Mouse (Mus musculus): ENCODE data around the gene Olfr1178. TPM values are rescaled to one million over a fixed set of nuclear protein-coding genes. Genes with fewer than 3 reads are reported as not detected.

Gene Olfr1178
- not detected in 2 replicates for polyA plus RNA-seq (2016; fragmentation: Nextera tagmentation; extraction: Ambion mirVana)

GRCm38 (mm10) chr2:88386762-88387161 lies at the start of gene Olfr1178:
Gene Olfr1178 (plus strand): TSS chr2:88387062.
- Histone ChIP-seq H3K4me1 (no peaks in the 10 kb centered on the region), H3K27ac (replicated peaks) (no peak within 1 kb of the TSS), H3K9me3 (no peaks in the 10 kb centered on the region), H3K4me3 (no peak within 1 kb of the TSS), H3K9ac (replicated peaks) (no peak within 1 kb of the TSS), H3K27me3 (no peaks in the 10 kb centered on the region), H3K36me3 (no peaks in the 10 kb centered on the region), H3K4me2 (replicated peaks) (no peak within 1 kb of the TSS)
- no peak for ATAC-seq (ENCODE audit: low FRiP score, low read depth)
- WGBS: 93% methylated on average over 1 of the region's 1 CpGs

- Histone ChIP-seq H3K4me2 (replicated peaks) (no peak within 1 kb of the TSS), H3K9ac (replicated peaks) (no peak within 1 kb of the TSS), H3K27ac (replicated peaks) (no peak within 1 kb of the TSS), H3K27me3 (no peaks in the 10 kb centered on the region), H3K9me3 (no peaks in the 10 kb centered on the region), H3K4me3 (no peak within 1 kb of the TSS), H3K4me1 (no peaks in the 10 kb centered on the region), H3K36me3 (no peaks in the 10 kb centered on the region)
- 76% methylated on average over 1 of the region's 1 CpGs for WGBS
- ATAC-seq (ENCODE audit: low FRiP score, low read depth): no peak
These were observed 40.5 kb upstream of the Olfr1178 start, which contains the start of gene Olfr1177-ps for GRCm38 (mm10) chr2:88346392-88346791. Gene Olfr1177-ps (minus strand): TSS chr2:88346492.

- no peaks in the 10 kb centered on the region for H3K36me3 ChIP-seq
- ATAC-seq (ENCODE audit: low FRiP score, low read depth): 0 out of 2 replicates have a peak, but pooled peaks have one; percentile 27
- H3K27ac ChIP-seq (replicated peaks): no peak overlapping the region
- no peak overlapping the region for H3K4me2 ChIP-seq (replicated peaks)
- H3K9ac ChIP-seq (replicated peaks): no peak overlapping the region
- WGBS: 2% methylated on average over 2 of the region's 2 CpGs
- no peaks in the 10 kb centered on the region for H3K27me3 ChIP-seq
- H3K9me3 ChIP-seq: no peaks in the 10 kb centered on the region
- no peaks in the 10 kb centered on the region for H3K4me1 ChIP-seq
- no peak overlapping the region for H3K4me3 ChIP-seq
These were observed 30.6 kb upstream of the Olfr1178 start for GRCm38 (mm10) chr2:88356304-88356703.

GRCm38 (mm10) chr2:88406353-88406752 lies 19.5 kb downstream of the Olfr1178 start, which contains the start of gene Olfr1179:
Gene Olfr1179 (minus strand): TSS chr2:88406453.
- H3K4me2 ChIP-seq (replicated peaks): no peak within 1 kb of the TSS
- 89% methylated on average over 3 of the region's 3 CpGs for WGBS
- ATAC-seq (ENCODE audit: low FRiP score, low read depth): no peak
- no peaks in the 10 kb centered on the region for H3K9me3 ChIP-seq
- no peaks in the 10 kb centered on the region for H3K4me1 ChIP-seq
- no peaks in the 10 kb centered on the region for H3K27me3 ChIP-seq
- H3K36me3 ChIP-seq: no peaks in the 10 kb centered on the region
- no peak within 1 kb of the TSS for H3K9ac ChIP-seq (replicated peaks)
- H3K4me3 ChIP-seq: no peak within 1 kb of the TSS
- H3K27ac ChIP-seq (replicated peaks): no peak within 1 kb of the TSS

- 82% methylated on average over 2 of the region's 2 CpGs for WGBS
- H3K36me3 ChIP-seq: no peaks in the 10 kb centered on the region
- H3K4me2 ChIP-seq (replicated peaks): no peak within 1 kb of the TSS
- no peaks in the 10 kb centered on the region for H3K9me3 ChIP-seq
- no peaks in the 10 kb centered on the region for H3K27me3 ChIP-seq
- no peak within 1 kb of the TSS for H3K27ac ChIP-seq (replicated peaks)
- no peaks in the 10 kb centered on the region for H3K4me1 ChIP-seq
- H3K9ac ChIP-seq (replicated peaks): no peak within 1 kb of the TSS
- H3K4me3 ChIP-seq: no peak within 1 kb of the TSS
- ATAC-seq (ENCODE audit: low FRiP score, low read depth): no peak
These were observed 32.2 kb downstream of the Olfr1178 start, which contains the start of gene Olfr1180 for GRCm38 (mm10) chr2:88419051-88419450. Gene Olfr1180 (minus strand): TSS chr2:88419151.

GRCm38 (mm10) chr2:88426071-88426470 lies 39.2 kb downstream of the Olfr1178 start, which contains the start of gene Olfr1181:
Gene Olfr1181 (minus strand): TSS chr2:88426171.
- H3K4me2 ChIP-seq (replicated peaks): no peak within 1 kb of the TSS
- no peaks in the 10 kb centered on the region for H3K4me1 ChIP-seq
- 85% methylated on average over 1 of the region's 1 CpGs for WGBS
- no peaks in the 10 kb centered on the region for H3K9me3 ChIP-seq
- no peak within 1 kb of the TSS for H3K27ac ChIP-seq (replicated peaks)
- ATAC-seq (ENCODE audit: low FRiP score, low read depth): no peak
- H3K9ac ChIP-seq (replicated peaks): no peak within 1 kb of the TSS
- H3K36me3 ChIP-seq: no peaks in the 10 kb centered on the region
- no peak within 1 kb of the TSS for H3K4me3 ChIP-seq
- H3K27me3 ChIP-seq: no peaks in the 10 kb centered on the region

- ATAC-seq (ENCODE audit: low FRiP score, low read depth): no peak
- Histone ChIP-seq H3K4me2 (replicated peaks) (no peak within 1 kb of the TSS), H3K4me1 (no peaks in the 10 kb centered on the region), H3K36me3 (no peaks in the 10 kb centered on the region), H3K9ac (replicated peaks) (no peak within 1 kb of the TSS), H3K27ac (replicated peaks) (no peak within 1 kb of the TSS), H3K9me3 (no peaks in the 10 kb centered on the region), H3K4me3 (no peak within 1 kb of the TSS), H3K27me3 (no peaks in the 10 kb centered on the region)
- 100% methylated on average over 1 of the region's 1 CpGs for WGBS
These were observed 62.2 kb downstream of the Olfr1178 start, which contains the start of gene Gm13757 for GRCm38 (mm10) chr2:88449031-88449430. Gene Gm13757 (minus strand): TSS chr2:88449131.

Other genes starting within 250 kb of the Olfr1178 start
- gene Olfr1167, start 231.9 kb upstream of the Olfr1178 start, polyA plus RNA-seq (2016; fragmentation: Nextera tagmentation; extraction: Ambion mirVana): not detected in 2 replicates
- not detected in 2 replicates for gene Olfr1168, start 205.2 kb upstream of the Olfr1178 start, polyA plus RNA-seq (2016; fragmentation: Nextera tagmentation; extraction: Ambion mirVana)
- not detected in 2 replicates for gene Olfr1170, start 158.7 kb upstream of the Olfr1178 start, polyA plus RNA-seq (2016; fragmentation: Nextera tagmentation; extraction: Ambion mirVana)
- not detected in 2 replicates for gene Olfr1173, start 107.2 kb upstream of the Olfr1178 start, polyA plus RNA-seq (2016; fragmentation: Nextera tagmentation; extraction: Ambion mirVana)
- gene Olfr1174-ps, start 71.9 kb upstream of the Olfr1178 start, polyA plus RNA-seq (2016; fragmentation: Nextera tagmentation; extraction: Ambion mirVana): not detected in 2 replicates
- not detected in 2 replicates for gene Olfr1175-ps, start 59.8 kb upstream of the Olfr1178 start, polyA plus RNA-seq (2016; fragmentation: Nextera tagmentation; extraction: Ambion mirVana)
- gene Olfr1176, start 50.3 kb upstream of the Olfr1178 start, polyA plus RNA-seq (2016; fragmentation: Nextera tagmentation; extraction: Ambion mirVana): not detected in 2 replicates
- gene Olfr1177-ps, start 40.6 kb upstream of the Olfr1178 start, polyA plus RNA-seq (2016; fragmentation: Nextera tagmentation; extraction: Ambion mirVana): not detected in 2 replicates
- gene Olfr1179, start 19.4 kb downstream of the Olfr1178 start, polyA plus RNA-seq (2016; fragmentation: Nextera tagmentation; extraction: Ambion mirVana): not detected in 2 replicates
- gene Olfr1180, start 32.1 kb downstream of the Olfr1178 start, polyA plus RNA-seq (2016; fragmentation: Nextera tagmentation; extraction: Ambion mirVana): not detected in 2 replicates
- not detected in 2 replicates for gene Olfr1181, start 39.1 kb downstream of the Olfr1178 start, polyA plus RNA-seq (2016; fragmentation: Nextera tagmentation; extraction: Ambion mirVana)
- gene Gm13757, start 62.1 kb downstream of the Olfr1178 start, polyA plus RNA-seq (2016; fragmentation: Nextera tagmentation; extraction: Ambion mirVana): not detected in 2 replicates
- gene Olfr1183, start 67.8 kb downstream of the Olfr1178 start, polyA plus RNA-seq (2016; fragmentation: Nextera tagmentation; extraction: Ambion mirVana): not detected in 2 replicates
- gene Olfr1184, start 96.5 kb downstream of the Olfr1178 start, polyA plus RNA-seq (2016; fragmentation: Nextera tagmentation; extraction: Ambion mirVana): not detected in 2 replicates
- not detected in 2 replicates for gene Olfr1185-ps1, start 106.3 kb downstream of the Olfr1178 start, polyA plus RNA-seq (2016; fragmentation: Nextera tagmentation; extraction: Ambion mirVana)
- gene Olfr1186, start 131.5 kb downstream of the Olfr1178 start, polyA plus RNA-seq (2016; fragmentation: Nextera tagmentation; extraction: Ambion mirVana): not detected in 2 replicates
- gene Olfr1188, start 169.9 kb downstream of the Olfr1178 start, polyA plus RNA-seq (2016; fragmentation: Nextera tagmentation; extraction: Ambion mirVana): not detected in 2 replicates
- gene Olfr1189, start 199.4 kb downstream of the Olfr1178 start, polyA plus RNA-seq (2016; fragmentation: Nextera tagmentation; extraction: Ambion mirVana): not detected in 2 replicates